Mouse (Mus musculus): ENCODE data around the gene Tmem147.

Tmem147 gene

GRCm38 (mm10) chr7:30728214-30728613, 1.1 kb downstream of the Tmem147 start:
- no peak for DNase-seq (ENCODE audit: low spot score in 2 of 2)

- no peak for DNase-seq (ENCODE audit: low spot score in 2 of 2)
Observed at GRCm38 (mm10) chr7:30723274-30723953, 5.9 kb downstream of the Tmem147 start.

DNA sequence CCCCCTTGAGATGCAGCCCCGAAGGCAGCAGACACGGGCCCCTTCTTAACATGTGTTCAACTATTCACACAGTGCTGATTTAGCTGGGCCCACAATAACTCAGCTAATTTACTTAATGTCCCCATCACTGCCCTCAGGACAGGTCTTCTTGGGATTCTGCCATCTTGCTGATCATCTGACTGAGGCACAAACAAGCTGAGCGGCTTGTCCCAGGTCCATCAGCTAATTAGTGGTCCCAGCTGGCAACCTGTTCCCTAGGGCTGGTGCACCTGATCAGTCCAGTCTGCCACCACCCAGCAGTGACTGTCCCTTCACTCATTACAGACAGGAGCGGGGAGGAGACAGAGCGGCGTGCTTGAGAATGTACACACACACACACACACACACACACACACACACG, 8.1 kb downstream of the Tmem147 start:
- no peak for DNase-seq (ENCODE audit: low spot score in 2 of 2)

DNA sequence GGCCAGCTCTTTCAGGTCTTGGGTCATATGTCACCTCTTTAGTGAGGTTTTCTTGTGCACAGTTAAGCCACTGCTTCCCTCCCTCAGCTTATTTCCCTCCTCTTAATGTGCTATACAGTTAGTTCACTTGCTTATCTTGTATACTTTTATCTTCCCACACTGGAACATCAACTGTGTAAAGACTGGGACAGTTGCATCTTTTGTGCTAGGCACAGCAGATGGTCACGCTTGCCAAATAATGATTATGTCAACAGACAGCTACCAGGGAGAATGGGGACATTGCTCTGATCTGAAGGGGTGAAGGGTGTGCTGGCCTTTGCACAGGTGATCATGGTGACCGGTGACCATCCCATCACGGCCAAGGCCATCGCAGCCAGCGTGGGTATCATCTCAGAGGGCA, 9.7 kb downstream of the Tmem147 start:
- DNase-seq (ENCODE audit: low spot score in 2 of 2), result peak in 1 of 2 experiments; percentile 23

DNA sequence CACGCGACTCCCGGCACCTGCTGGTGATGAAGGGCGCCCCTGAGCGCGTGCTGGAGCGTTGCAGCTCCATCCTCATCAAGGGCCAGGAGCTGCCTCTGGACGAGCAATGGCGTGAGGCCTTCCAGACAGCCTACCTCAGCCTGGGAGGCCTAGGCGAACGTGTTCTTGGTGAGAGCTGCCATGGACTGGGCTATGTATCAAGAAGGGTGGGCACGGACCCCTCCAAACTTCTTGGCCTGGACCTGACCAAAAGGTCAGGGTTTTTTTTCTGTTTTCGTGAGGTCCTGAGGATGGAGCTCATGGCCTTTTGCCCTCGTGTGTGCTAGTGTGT, 11.7 kb downstream of the Tmem147 start:
- no peak for DNase-seq (ENCODE audit: low spot score in 2 of 2)

DNA sequence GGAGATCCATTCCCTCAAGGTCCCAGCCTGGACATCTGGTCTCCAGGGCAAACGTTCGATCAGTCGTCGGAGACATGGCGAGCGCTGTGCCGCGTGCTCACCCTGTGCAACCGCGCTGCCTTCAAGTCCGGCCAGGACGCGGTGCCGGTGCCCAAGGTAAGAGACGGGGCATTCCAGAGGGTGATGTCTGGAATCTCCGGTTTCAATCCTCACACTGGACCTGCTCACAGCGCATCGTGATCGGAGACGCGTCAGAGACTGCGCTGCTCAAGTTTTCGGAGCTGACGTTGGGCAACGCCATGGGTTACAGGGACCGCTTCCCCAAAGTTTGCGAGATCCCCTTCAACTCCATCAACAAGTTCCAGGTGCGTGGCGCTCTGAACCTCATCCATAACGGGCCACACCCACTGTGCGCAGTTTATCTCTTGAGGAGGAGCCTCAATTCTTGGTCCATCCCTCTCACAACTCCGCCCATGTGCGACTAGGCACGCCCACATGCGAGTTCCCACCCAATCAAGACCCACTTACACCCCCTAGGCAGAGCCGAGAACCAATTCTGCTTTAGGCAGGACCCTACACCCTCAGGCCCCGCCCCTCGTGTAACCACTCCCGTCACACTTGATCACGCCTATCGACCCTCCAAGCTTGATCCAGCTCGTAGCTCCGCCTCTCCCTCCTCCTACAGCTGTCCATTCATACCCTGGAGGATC, 12.2 kb downstream of the Tmem147 start:
- peak; percentile 86 to 88 for DNase-seq (ENCODE audit: low spot score in 2 of 2)

- no peak for DNase-seq (ENCODE audit: low spot score in 2 of 2)
Observed at GRCm38 (mm10) chr7:30711942-30712341, 17.4 kb downstream of the Tmem147 start, which contains the start of gene Atp4a. Gene Atp4a (plus strand): TSS chr7:30712209.

- DNase-seq (ENCODE audit: low spot score in 2 of 2), result no peak
Observed at GRCm38 (mm10) chr7:30707441-30707840, 21.9 kb downstream of the Tmem147 start.

DNA sequence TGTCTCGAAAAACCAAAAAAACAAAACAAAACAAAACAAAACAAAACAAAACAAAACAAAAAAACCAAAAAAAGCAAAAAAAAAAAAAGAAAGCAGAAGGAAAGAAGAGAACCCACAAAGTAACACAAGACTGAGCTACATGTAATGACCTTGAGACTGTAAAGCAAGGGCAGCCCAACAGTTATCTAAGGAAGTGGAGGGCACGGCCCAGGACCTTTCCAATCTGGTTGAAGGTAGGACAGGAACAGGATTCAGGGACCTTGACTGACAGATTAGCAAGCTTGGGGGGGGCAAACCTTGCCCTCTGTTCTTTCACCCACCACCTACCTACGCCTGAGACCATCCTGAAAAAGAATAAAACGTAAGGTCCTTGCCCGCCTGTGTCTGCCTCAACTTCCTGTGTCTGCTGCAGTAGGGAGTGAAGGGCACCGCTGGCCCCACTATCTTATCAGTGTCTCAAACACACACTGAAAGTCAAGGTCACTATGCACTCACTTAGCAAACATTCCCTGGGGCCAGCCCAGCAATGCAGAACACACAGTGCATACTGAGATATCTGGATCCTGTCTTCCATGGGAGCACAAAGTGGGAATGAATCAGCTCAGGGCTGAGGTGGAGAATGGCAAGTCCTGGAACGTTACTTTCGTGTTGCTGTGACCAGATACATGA, 23.0 kb downstream of the Tmem147 start:
- no peak for DNase-seq (ENCODE audit: low spot score in 2 of 2)

GRCm38 (mm10) chr7:30698589-30698988, 30.8 kb downstream of the Tmem147 start, which contains the start of gene 2200002J24Rik:
Gene 2200002J24Rik (plus strand): TSS chr7:30698926.
- DNase-seq (ENCODE audit: low spot score in 2 of 2), result no peak

DNA sequence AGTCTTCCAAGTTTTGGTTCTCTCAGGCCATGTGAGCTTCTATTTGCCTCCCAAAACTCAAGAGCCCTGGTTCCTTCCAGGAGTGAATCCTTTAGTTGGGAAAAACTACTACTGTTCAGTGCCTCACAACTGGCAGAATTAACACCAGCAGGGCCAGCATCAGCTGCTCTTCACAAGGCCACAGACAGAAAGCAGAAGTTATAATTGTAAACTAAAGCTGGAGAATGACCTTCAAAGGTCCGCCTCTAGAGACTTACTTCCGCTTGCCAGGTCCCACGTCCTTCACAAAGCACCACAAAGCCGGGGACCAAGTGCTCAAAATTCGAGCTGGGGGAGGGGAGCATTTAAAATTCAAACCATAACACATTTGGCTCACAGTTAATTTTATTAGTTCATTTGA, 31.2 kb downstream of the Tmem147 start:
- DNase-seq (ENCODE audit: low spot score in 2 of 2), result no peak

- DNase-seq (ENCODE audit: low spot score in 2 of 2), result no peak
Observed at GRCm38 (mm10) chr7:30688325-30688724, 41.0 kb downstream of the Tmem147 start.

- no peak for DNase-seq (ENCODE audit: low spot score in 2 of 2)
Observed at GRCm38 (mm10) chr7:30683425-30683824, 45.9 kb downstream of the Tmem147 start.

DNA sequence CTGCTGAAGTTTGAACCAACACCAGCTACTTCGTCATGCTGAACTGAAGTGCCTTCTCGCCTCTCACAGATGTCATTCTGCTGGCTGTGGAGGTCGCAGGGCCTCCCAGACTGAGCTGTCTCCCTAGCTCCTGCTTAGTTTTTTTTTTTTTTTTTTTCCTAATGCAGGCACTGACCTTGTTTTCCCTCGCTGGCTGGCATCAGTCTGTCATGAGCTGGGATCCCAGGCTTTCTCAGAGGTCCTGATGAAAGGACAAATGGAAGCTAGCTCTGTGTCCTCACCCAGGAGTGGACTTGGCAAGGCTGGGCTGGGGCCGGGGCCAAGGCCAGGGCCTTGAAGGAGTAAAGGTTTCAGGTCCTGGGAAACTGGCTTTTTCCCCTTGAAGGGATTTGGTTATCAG, 47.4 kb downstream of the Tmem147 start:
- no peak for DNase-seq (ENCODE audit: low spot score in 2 of 2)

- peak; percentile 35 to 54 for DNase-seq (ENCODE audit: low spot score in 2 of 2)
Observed at GRCm38 (mm10) chr7:30678263-30678975, 50.9 kb downstream of the Tmem147 start.

Data from right cerebral cortex, postnatal 10 days (tissue).